Mouse (Mus musculus) neural tube, embryonic 14.5 days (tissue): ENCODE results near the gene Sos2. TPM values are rescaled to one million over a fixed set of nuclear protein-coding genes. Genes with fewer than 3 reads are reported as not detected.
"Not testable (repeated sequence)": the region's sequence is repeated elsewhere in the genome, so short reads cannot be mapped to it uniquely, and the experiment has no call there.

Experiments
- ATAC-seq: fragments of 200-750 bp; cut with Nextera tagmentation; 2 replicates; pipeline ENCODE4 v1.8.0; 2017; ENCODE audit warnings: low read depth, mild to moderate bottlenecking, moderate TSS enrichment, moderate library complexity
- H3K27ac ChIP-seq: fragments of 300-500 bp; sonication (generic); 2 replicates; pipeline ENCODE4 v1.5.1; 2014; ENCODE audit warnings: low read depth, mild to moderate bottlenecking, control low read depth, low read length, moderate library complexity, mixed read lengths
- H3K27me3 ChIP-seq: fragments of 300-500 bp; sonication (generic); 2 replicates; pipeline ENCODE4 v1.6.1; 2014; ENCODE audit warnings: low read length; ENCODE audit not compliant: control insufficient read depth, insufficient read depth
- H3K36me3 ChIP-seq: fragments of 300-500 bp; sonication (generic); 2 replicates; pipeline ENCODE4 v1.6.1; 2014; ENCODE audit warnings: low read length, mixed read lengths; ENCODE audit not compliant: control insufficient read depth, insufficient read depth
- H3K4me1 ChIP-seq: fragments of 300-500 bp; sonication (generic); 2 replicates; pipeline ENCODE4 v1.6.1; 2014; ENCODE audit warnings: low read length; ENCODE audit not compliant: control insufficient read depth, insufficient read depth
- H3K4me2 ChIP-seq: fragments of 300-500 bp; sonication (generic); 2 replicates; pipeline ENCODE4 v1.6.1; 2014; ENCODE audit warnings: mild to moderate bottlenecking, low read depth, low read length, control low read depth
- H3K4me3 ChIP-seq: fragments of 300-500 bp; sonication (generic); 2 replicates; pipeline ENCODE4 v1.5.1; 2014; ENCODE audit warnings: low read depth, low read length, control low read depth, mixed read lengths
- H3K9ac ChIP-seq: fragments of 300-500 bp; sonication (generic); replicated peaks from 2 replicates; pipeline ENCODE4 v1.6.1; 2014; ENCODE audit warnings: low read depth, mild to moderate bottlenecking, control low read depth, low read length, mixed read lengths
- H3K9me3 ChIP-seq: fragments of 300-500 bp; sonication (generic); 2 replicates; pipeline ENCODE4 v1.6.1; 2016; ENCODE audit warnings: low read length; ENCODE audit not compliant: control insufficient read depth
- WGBS: fragments of 180-500 bp; shearing (Covaris S2); extraction: QIAGEN DNeasy Blood & Tissue Kit; methylation state at CpG from one replicate; pipeline ENCODE4 v1.1.7; 2014; 5-methylcytosine and 5-hydroxymethylcytosine counted together
- polyA plus RNA-seq: library from polyadenylated mRNA; unstranded; fragments of >200 nt; fragmentation: Nextera tagmentation; extraction: Ambion mirVana; gene quantifications from 2 replicates; pipeline ENCODE4 v1.2.1, GENCODE M21; 2014

Sos2 gene
- polyA plus RNA-seq, 1 experiment from 2014 or later, result 18.1 TPM

DNA sequence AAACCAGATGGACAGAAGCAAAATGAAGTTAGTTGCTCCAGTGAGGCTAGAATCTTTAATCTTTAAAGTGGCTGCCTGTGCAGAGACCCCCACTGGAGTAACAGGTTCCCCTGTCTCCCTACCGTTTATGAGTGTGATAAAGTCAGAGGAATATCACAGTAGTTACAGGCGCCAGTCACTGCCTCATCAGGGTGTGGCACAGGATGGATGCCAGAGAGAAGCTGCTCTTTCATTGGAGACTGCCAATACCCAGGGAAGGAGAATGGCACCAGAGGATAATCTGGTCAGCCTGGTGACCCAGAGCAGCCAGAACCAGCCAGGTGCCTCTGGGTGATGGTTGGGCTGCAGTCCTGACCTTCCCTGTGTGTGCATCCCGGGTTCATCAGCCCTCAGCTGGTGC lies 113.4 kb downstream of the Sos2 start:
- Histone ChIP-seq H3K9me3 (no peaks in the 10 kb centered on the region), H3K4me2 (no peak overlapping the region), H3K4me1 (no peaks in the 10 kb centered on the region), H3K9ac (no peak overlapping the region), H3K27ac (no peak overlapping the region), H3K4me3 (no peak overlapping the region), H3K36me3 (no peaks in the 10 kb centered on the region), H3K27me3 (no peaks in the 10 kb centered on the region)
- WGBS, result 81% methylated on average over 3 of the region's 3 CpGs
- ATAC-seq, result no peak

DNA sequence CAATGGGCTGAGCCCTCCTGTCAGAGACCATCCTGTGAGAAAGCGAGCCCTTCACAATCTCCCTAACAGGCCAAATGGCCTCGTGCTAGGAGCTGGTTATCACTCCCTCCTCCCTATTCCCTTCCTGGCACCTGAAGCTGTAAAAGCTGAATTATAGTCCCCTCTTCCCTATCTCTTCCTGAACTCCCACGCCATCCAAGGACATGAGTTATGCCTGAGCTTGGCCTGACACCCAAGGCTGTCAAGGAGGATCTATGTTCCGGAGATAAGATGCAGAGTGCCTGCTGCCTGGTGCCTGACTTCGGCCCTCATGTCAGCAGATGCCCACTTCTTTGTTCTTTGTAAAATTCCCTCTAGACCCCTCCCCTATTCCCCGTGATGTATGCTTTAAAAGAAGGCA lies 120.6 kb downstream of the Sos2 start:
- H3K36me3 ChIP-seq, H3K4me3 ChIP-seq, H3K4me1 ChIP-seq, ATAC-seq, H3K9ac ChIP-seq, H3K4me2 ChIP-seq, H3K27ac ChIP-seq, H3K27me3 ChIP-seq, H3K9me3 ChIP-seq: not testable (repeated sequence)
- WGBS, result 88% methylated on average over 5 of the region's 6 CpGs

DNA sequence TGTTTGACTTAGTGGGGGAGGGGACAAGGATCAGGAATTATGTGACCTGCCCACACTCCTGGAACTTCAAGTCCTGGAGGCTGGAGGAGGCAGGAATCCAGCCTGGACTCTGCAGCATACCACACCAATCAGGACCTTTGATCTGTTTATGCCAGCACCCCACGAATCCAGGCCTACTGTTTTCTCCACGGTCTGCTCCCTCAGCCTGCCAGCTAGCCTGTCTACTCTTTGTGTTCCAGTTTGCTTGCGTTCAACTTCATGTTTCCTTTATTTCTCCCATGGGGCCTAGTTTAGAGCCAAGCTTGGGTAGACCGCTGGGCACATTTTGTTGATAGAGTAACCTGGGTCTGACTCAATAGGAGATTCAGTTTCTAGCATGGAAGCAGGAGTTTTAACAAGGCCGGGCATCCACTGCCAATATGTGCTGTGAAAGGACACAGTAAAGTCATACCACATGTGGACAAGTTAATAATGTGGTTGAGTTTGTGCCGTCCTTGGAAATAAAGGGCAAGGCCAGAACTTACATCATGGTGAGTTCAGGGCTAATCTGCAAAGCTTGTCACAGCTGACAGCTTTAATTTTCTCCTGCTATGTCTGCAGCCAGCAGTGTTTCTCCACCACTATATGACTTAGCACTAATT lies 125.3 kb downstream of the Sos2 start:
- Histone ChIP-seq H3K9ac (no peak overlapping the region), H3K27me3 (no peaks in the 10 kb centered on the region), H3K27ac (peak overlapping the region; percentile 34; the same call in 1 of the 2 replicates), H3K4me1 (no peaks in the 10 kb centered on the region), H3K4me3 (no peak overlapping the region), H3K4me2 (no peak overlapping the region), H3K36me3 (no peaks in the 10 kb centered on the region), H3K9me3 (no peaks in the 10 kb centered on the region)
- 64% methylated on average over 6 of the region's 6 CpGs for WGBS
- no peak for ATAC-seq

DNA sequence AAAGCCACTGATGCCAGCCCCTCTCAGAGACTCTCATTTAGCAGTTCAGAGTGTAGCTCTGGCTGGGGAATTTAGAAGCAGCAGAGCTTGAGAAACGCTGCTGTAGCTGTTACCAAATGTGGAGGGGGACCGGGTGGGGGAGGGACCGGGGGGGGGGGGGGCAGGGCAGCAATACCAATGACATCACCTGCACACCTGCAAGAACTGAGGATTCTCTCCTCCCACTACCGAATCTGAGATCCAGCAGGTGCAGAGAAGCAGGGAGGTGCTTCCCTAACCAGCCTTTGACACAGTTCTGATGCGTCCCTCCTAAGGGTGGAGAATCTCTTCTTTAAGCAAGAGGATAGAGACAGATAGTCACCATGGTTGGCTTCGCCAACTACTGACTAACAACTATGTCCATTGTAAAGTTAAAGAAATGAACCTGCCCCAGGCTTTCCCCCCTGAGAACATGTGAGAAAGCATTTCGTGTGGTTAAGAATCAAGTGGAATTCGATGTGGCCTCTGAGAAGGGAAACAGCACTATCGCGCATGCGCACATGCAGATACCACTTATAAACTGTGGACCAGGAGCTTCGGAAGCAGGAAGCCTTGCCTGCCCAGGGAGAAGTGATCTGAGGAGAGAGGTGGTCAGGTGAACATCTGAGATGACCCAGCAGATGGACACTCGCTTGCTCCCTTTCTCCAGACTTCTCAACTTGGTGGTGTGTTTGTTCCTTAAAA lies 136.0 kb downstream of the Sos2 start:
- H3K4me2 ChIP-seq, result no peak overlapping the region
- H3K27ac ChIP-seq, result no peak overlapping the region
- ATAC-seq, result no peak
- H3K9me3 ChIP-seq, result no peaks in the 10 kb centered on the region
- no peaks in the 10 kb centered on the region for H3K27me3 ChIP-seq
- H3K4me3 ChIP-seq, result no peak overlapping the region
- no peak overlapping the region for H3K9ac ChIP-seq
- WGBS, result 78% methylated on average over 13 of the region's 13 CpGs
- no peaks in the 10 kb centered on the region for H3K4me1 ChIP-seq
- H3K36me3 ChIP-seq, result no peaks in the 10 kb centered on the region

DNA sequence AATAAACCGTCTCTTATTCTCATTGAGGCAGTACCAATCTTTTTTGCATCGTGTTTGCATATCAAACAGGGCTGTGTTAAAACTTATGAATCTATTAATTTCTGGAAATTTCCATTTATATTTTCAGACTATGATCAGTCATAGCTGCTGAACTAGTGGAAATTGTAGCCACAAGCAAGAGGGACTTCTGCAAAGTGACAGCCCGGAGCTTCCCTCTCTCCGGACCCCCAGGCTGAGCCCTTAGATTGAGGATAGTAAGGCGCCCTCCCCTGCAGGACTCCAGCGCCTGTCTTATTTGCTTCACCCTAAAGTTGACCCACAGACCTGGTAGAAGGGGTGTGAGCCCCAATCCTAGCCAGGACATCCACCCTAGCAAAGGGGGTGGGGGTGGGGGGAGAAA lies 136.7 kb downstream of the Sos2 start:
- H3K36me3 ChIP-seq, result no peaks in the 10 kb centered on the region
- no peaks in the 10 kb centered on the region for H3K4me1 ChIP-seq
- H3K9ac ChIP-seq, result no peak overlapping the region
- no peaks in the 10 kb centered on the region for H3K9me3 ChIP-seq
- ATAC-seq, result no peak
- 85% methylated on average over 6 of the region's 6 CpGs for WGBS
- no peak overlapping the region for H3K4me3 ChIP-seq
- H3K27me3 ChIP-seq, result no peaks in the 10 kb centered on the region
- no peak overlapping the region for H3K4me2 ChIP-seq
- no peak overlapping the region for H3K27ac ChIP-seq

DNA sequence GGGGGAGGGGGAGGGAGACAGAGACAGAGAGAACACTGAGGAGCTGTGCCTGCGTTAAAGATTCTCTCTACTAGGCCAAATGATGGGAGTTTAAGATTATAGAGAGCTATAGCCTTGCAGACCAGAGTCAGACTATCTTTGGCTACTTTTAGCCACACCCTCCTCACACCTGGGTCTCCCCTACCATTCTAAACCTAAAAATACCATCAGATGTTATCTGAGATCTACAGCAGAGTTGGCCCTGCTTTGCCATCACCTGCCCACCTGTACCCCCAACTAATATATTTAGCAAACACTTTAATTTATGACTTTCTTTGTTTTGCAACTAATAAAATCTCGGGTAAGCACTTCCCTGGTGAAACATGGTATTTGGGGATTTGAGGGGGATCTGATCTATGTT lies 137.1 kb downstream of the Sos2 start:
- no peak overlapping the region for H3K27ac ChIP-seq
- no peaks in the 10 kb centered on the region for H3K9me3 ChIP-seq

DNA sequence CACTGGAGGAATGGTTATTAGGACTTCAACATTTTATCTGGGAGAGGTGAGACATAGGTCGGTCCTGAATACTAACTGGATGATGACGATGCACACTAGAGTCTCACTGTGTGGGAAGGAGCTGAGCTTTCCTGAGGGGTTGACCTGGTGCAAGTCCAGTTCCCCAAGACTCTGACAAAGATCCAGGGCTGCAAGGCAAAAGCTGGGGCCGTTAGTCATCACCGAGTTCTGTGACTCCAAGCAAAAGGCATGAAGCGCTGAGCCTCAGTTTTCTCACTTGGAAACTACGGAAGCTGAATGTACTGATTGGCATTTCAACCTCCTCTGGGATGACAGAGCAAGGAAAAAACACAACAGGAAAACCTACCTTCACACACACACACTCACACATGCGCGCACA lies 139.3 kb downstream of the Sos2 start:
- Histone ChIP-seq H3K27me3 (no peaks in the 10 kb centered on the region), H3K4me3 (no peak overlapping the region), H3K4me1 (no peaks in the 10 kb centered on the region), H3K27ac (no peak overlapping the region), H3K9me3 (no peaks in the 10 kb centered on the region), H3K4me2 (no peak overlapping the region), H3K36me3 (no peaks in the 10 kb centered on the region), H3K9ac (no peak overlapping the region)
- no peak for ATAC-seq
- WGBS, result 95% methylated on average over 8 of the region's 8 CpGs

More for the DNA sequence above, 137.1 kb downstream of the Sos2 start:
- H3K36me3 ChIP-seq, result no peaks in the 10 kb centered on the region
- no peaks in the 10 kb centered on the region for H3K27me3 ChIP-seq
- H3K4me1 ChIP-seq, result no peaks in the 10 kb centered on the region
- WGBS, result 48% methylated on average over 2 of the region's 2 CpGs
- H3K4me3 ChIP-seq, result no peak overlapping the region
- ATAC-seq, result no peak
- H3K4me2 ChIP-seq, result no peak overlapping the region
- no peak overlapping the region for H3K9ac ChIP-seq

DNA sequence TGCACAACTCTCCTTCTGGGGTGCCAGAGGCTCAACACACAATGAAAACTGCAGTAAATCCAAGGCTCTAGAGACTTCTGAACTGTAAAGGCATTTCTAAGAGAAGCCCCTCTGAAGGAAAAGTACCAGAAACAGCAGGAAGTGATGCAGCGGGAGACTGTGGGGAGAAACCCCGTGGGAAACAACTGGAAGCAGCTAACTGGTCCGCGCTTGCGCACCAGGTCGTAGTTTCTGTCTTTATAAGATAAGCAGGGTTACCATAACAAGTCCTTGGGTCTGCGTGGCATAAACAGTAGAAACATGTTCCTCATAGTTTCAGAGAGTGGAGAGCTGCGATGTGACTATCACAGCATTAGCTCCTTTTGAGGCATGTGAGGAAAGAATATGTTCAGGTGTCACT lies 140.0 kb downstream of the Sos2 start:
- Histone ChIP-seq H3K9ac (no peak overlapping the region), H3K4me1 (no peaks in the 10 kb centered on the region), H3K27me3 (no peaks in the 10 kb centered on the region), H3K4me3 (no peak overlapping the region), H3K36me3 (no peaks in the 10 kb centered on the region), H3K9me3 (no peaks in the 10 kb centered on the region), H3K4me2 (no peak overlapping the region), H3K27ac (no peak overlapping the region)
- WGBS, result 74% methylated on average over 8 of the region's 8 CpGs
- ATAC-seq, result no peak

DNA sequence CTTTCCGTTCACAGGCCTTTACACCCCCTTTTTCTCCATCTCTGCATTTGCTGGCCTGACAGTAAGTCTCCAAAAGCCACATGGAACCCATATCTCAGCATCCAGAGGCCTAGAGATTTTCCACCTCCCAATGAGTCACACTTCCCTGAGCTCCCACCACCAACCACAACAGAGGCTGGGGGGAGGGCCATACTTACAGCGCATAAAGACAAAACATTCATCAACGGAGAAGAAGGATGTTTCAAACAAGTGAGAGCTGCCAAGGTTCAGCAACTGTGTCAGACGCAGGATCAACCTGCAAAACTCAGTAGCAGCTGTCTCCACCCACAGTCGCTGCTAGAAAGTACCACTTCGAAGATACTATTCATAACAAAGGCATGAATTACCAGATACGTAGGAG lies 142.3 kb downstream of the Sos2 start:
- H3K4me1 ChIP-seq, result no peaks in the 10 kb centered on the region
- H3K9ac ChIP-seq, result no peak overlapping the region
- no peak for ATAC-seq
- no peak overlapping the region for H3K4me3 ChIP-seq
- no peaks in the 10 kb centered on the region for H3K9me3 ChIP-seq
- no peaks in the 10 kb centered on the region for H3K27me3 ChIP-seq
- H3K36me3 ChIP-seq, result no peaks in the 10 kb centered on the region
- H3K27ac ChIP-seq, result peak overlapping the region; percentile 35; the same call in 1 of the 2 replicates
- whole genome bisulfite sequencing, result 71% methylated on average over 7 of the region's 7 CpGs
- no peak overlapping the region for H3K4me2 ChIP-seq
